Mouse (Mus musculus) hindbrain, embryonic 11.5 days (tissue): ENCODE results near the gene Mpig6b. TPM values are rescaled to one million over a fixed set of nuclear protein-coding genes. Genes with fewer than 3 reads are reported as not detected.

Source experiments
- ATAC-seq: fragments of 200-750 bp; cut with Nextera tagmentation; 2 replicates; pipeline ENCODE4 v1.8.0; 2017; ENCODE audit warnings: mild to moderate bottlenecking, moderate TSS enrichment, moderate library complexity; ENCODE audit not compliant: low FRiP score
- DNase-seq: peaks from one replicate; pipeline ENCODE4 v3.0.0-alpha.2; 2015; ENCODE audit warnings: low spot score
- H3K27ac ChIP-seq: fragments of 300-500 bp; sonication (generic); 2 replicates; pipeline ENCODE4 v1.5.1; 2014; ENCODE audit warnings: mild to moderate bottlenecking, low read depth, low read length
- H3K27me3 ChIP-seq: fragments of 300-500 bp; sonication (generic); 2 replicates; pipeline ENCODE4 v1.6.1; 2014; ENCODE audit warnings: mild to moderate bottlenecking, low read length, moderate library complexity, mixed read lengths; ENCODE audit not compliant: control insufficient read depth, insufficient read depth
- H3K36me3 ChIP-seq: fragments of 300-500 bp; sonication (generic); 2 replicates; pipeline ENCODE4 v1.6.1; 2014; ENCODE audit warnings: mild to moderate bottlenecking, low read length, moderate library complexity, mixed read lengths; ENCODE audit not compliant: control insufficient read depth, insufficient read depth
- H3K4me1 ChIP-seq: fragments of 300-500 bp; sonication (generic); replicated peaks from 2 replicates; pipeline ENCODE4 v1.6.1; 2014; ENCODE audit warnings: low read length, mixed read lengths; ENCODE audit not compliant: control insufficient read depth, insufficient read depth
- H3K4me2 ChIP-seq: fragments of 300-500 bp; sonication (generic); replicated peaks from 2 replicates; pipeline ENCODE4 v1.6.1; 2014; ENCODE audit warnings: mild to moderate bottlenecking, low read depth, low read length
- H3K4me3 ChIP-seq: fragments of 300-500 bp; sonication (generic); 2 replicates; pipeline ENCODE4 v1.5.1; 2014; ENCODE audit warnings: low read depth, low read length
- H3K9ac ChIP-seq: fragments of 300-500 bp; sonication (generic); 2 replicates; pipeline ENCODE4 v1.6.1; 2014; ENCODE audit warnings: low read depth, low read length
- H3K9me3 ChIP-seq: fragments of 300-500 bp; sonication (generic); 2 replicates; pipeline ENCODE4 v1.6.1; 2016; ENCODE audit warnings: low read length; ENCODE audit not compliant: control insufficient read depth
- WGBS: fragments of 180-500 bp; shearing (Covaris S2); extraction: QIAGEN DNeasy Blood & Tissue Kit; methylation state at CpG from one replicate; pipeline ENCODE4 v1.1.7; 2014; 5-methylcytosine and 5-hydroxymethylcytosine counted together
- polyA plus RNA-seq: library from polyadenylated mRNA; unstranded; fragments of >200 nt; fragmentation: Nextera tagmentation; extraction: Ambion mirVana; gene quantifications from 2 replicates; pipeline ENCODE4 v1.2.1, GENCODE M21; 2014

Gene Mpig6b
- polyA plus RNA-seq, 1 experiment from 2014 or later = 1.1 TPM

DNA sequence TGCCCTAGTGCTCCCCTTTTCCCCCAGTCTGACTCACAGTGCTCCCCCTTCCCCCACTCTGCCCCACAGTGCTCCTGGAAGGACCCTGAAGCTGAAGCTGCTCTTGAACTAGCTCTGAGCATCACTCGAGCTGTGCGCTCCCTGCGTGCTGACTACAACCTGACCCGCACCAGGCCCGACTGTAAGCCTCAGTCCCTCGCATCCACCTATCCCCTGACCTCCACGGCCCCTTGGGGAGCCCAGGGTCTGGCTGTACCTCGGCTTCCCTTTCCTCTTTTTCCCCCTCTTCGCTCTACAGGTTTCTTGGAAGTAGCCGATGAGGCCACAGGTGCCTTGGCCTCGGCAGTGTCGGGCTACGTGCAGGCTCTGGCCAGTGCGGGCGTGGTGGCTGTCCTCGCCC, 50.7 kb downstream of the Mpig6b start:
- no peak for DNase-seq
- H3K4me1 ChIP-seq = no peaks in the 10 kb centered on the region
- H3K27me3 ChIP-seq = no peaks in the 10 kb centered on the region
- H3K36me3 ChIP-seq = peaks cover 34% of the 10 kb centered on the region
- 90% methylated on average over 16 of the region's 16 CpGs for WGBS
- H3K4me2 ChIP-seq = no peak overlapping the region
- H3K27ac ChIP-seq = no peak overlapping the region
- no peak overlapping the region for H3K4me3 ChIP-seq
- no peaks in the 10 kb centered on the region for H3K9me3 ChIP-seq
- no peak for ATAC-seq
- H3K9ac ChIP-seq = no peak overlapping the region

DNA sequence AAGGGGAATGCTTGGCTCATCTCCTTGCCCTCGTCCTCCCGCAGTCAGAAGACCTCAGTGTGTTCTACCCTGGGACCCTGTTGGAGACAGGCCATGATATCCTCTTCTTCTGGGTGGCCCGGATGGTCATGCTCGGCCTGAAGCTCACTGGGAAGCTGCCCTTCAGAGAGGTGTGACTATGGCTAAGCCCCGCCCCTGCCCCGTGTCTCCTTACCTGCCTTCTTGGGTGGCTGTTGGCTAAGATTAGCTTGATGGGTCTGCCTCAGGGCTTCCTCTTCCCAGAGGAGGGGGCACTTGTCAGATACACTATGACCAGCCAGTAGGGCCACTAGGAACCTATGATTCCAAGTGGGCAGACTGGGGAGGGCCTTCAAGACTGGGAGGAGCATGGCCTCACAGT, 52.8 kb downstream of the Mpig6b start:
- no peak overlapping the region for H3K27ac ChIP-seq
- ATAC-seq (no peak), DNase-seq (no peak)
- H3K36me3 ChIP-seq = peaks cover 37% of the 10 kb centered on the region
- H3K4me1 ChIP-seq = no peaks in the 10 kb centered on the region
- 85% methylated on average over 6 of the region's 6 CpGs for WGBS
- no peak overlapping the region for H3K9ac ChIP-seq
- H3K9me3 ChIP-seq = no peaks in the 10 kb centered on the region
- H3K4me2 ChIP-seq = no peak overlapping the region
- H3K27me3 ChIP-seq = no peaks in the 10 kb centered on the region
- no peak overlapping the region for H3K4me3 ChIP-seq

Other genes starting within 250 kb of the Mpig6b start
- gene Stk19, start 229.2 kb downstream of the Mpig6b start, polyA plus RNA-seq = 21.7 and 22.7 TPM in 2 replicates
- 58.6 and 64.9 TPM in 2 replicates for gene Dxo, start 229.2 kb downstream of the Mpig6b start, polyA plus RNA-seq
- 26.9 and 29.9 TPM in 2 replicates for gene Skiv2l, start 216.0 kb downstream of the Mpig6b start, polyA plus RNA-seq
- gene Nelfe, start 215.8 kb downstream of the Mpig6b start, polyA plus RNA-seq = 117 and 138 TPM in 2 replicates
- 1.0 and 2.1 TPM in 2 replicates for gene Cfb, start 203.7 kb downstream of the Mpig6b start, polyA plus RNA-seq
- 2.9 and 3.2 TPM in 2 replicates for gene Zbtb12, start 186.7 kb downstream of the Mpig6b start, polyA plus RNA-seq
- gene Gm20547, start 184.1 kb downstream of the Mpig6b start, polyA plus RNA-seq = not detected in 2 replicates
- gene C2, start 167.9 kb downstream of the Mpig6b start, polyA plus RNA-seq = 0.64 and 1.2 TPM in 2 replicates
- 57.4 and 70.1 TPM in 2 replicates for gene Ehmt2, start 167.7 kb downstream of the Mpig6b start, polyA plus RNA-seq
- 0.12 and 0.29 TPM in 2 replicates for gene Slc44a4, start 151.7 kb downstream of the Mpig6b start, polyA plus RNA-seq
- gene Neu1, start 134.9 kb downstream of the Mpig6b start, polyA plus RNA-seq = 12.9 and 14.5 TPM in 2 replicates
- 0.15 TPM in 1 of 2 replicates, not detected in the other for gene Hspa1b, start 106.9 kb downstream of the Mpig6b start, polyA plus RNA-seq
- 0.49 TPM in 1 of 2 replicates, not detected in the other for gene Gm20481, start 96.3 kb downstream of the Mpig6b start, polyA plus RNA-seq
- gene Hspa1a, start 94.0 kb downstream of the Mpig6b start, polyA plus RNA-seq = 0.93 and 1.4 TPM in 2 replicates
- gene Hspa1l, start 93.5 kb downstream of the Mpig6b start, polyA plus RNA-seq = 0.93 and 1.2 TPM in 2 replicates
- gene Lsm2, start 84.3 kb downstream of the Mpig6b start, polyA plus RNA-seq = 188 and 207 TPM in 2 replicates
- 69.1 and 71.7 TPM in 2 replicates for gene Vars, start 65.2 kb downstream of the Mpig6b start, polyA plus RNA-seq
- gene Vwa7, start 49.6 kb downstream of the Mpig6b start, polyA plus RNA-seq = 0.10 and 0.36 TPM in 2 replicates
- gene Sapcd1, start 38.2 kb downstream of the Mpig6b start, polyA plus RNA-seq = 3.0 and 4.0 TPM in 2 replicates
- 3.1 and 4.2 TPM in 2 replicates for gene Msh5, start 19.4 kb downstream of the Mpig6b start, polyA plus RNA-seq
- 45.6 and 85.1 TPM in 2 replicates for gene Clic1, start 16.2 kb downstream of the Mpig6b start, polyA plus RNA-seq
- 614 and 636 TPM in 2 replicates for gene Ddah2, start 7.1 kb downstream of the Mpig6b start, polyA plus RNA-seq
- 0.19 TPM in 1 of 2 replicates, not detected in the other for gene Ly6g6c, start 796 bp downstream of the Mpig6b start, polyA plus RNA-seq
- 0.42 and 0.50 TPM in 2 replicates for gene Ly6g6e, start 10.7 kb upstream of the Mpig6b start, polyA plus RNA-seq
- gene Ly6g6d, start 11.9 kb upstream of the Mpig6b start, polyA plus RNA-seq = 1.0 and 2.7 TPM in 2 replicates
- 0.29 and 0.52 TPM in 2 replicates for gene Ly6g6f, start 19.4 kb upstream of the Mpig6b start, polyA plus RNA-seq
- 40.2 and 45.1 TPM in 2 replicates for gene Abhd16a, start 23.1 kb upstream of the Mpig6b start, polyA plus RNA-seq
- not detected in 2 replicates for gene Ly6g5c, start 42.1 kb upstream of the Mpig6b start, polyA plus RNA-seq
- 0.89 and 0.96 TPM in 2 replicates for gene Ly6g5b, start 49.2 kb upstream of the Mpig6b start, polyA plus RNA-seq
- gene Gpank1, start 55.3 kb upstream of the Mpig6b start, polyA plus RNA-seq = 22.5 and 29.7 TPM in 2 replicates
- 299 and 310 TPM in 2 replicates for gene Csnk2b, start 55.9 kb upstream of the Mpig6b start, polyA plus RNA-seq
- 8.4 and 9.2 TPM in 2 replicates for gene D17H6S53E, start 60.2 kb upstream of the Mpig6b start, polyA plus RNA-seq
- 0.34 and 0.49 TPM in 2 replicates for gene Apom, start 65.9 kb upstream of the Mpig6b start, polyA plus RNA-seq
- gene Bag6, start 69.0 kb upstream of the Mpig6b start, polyA plus RNA-seq = 105 and 117 TPM in 2 replicates
- 167 and 205 TPM in 2 replicates for gene Prrc2a, start 98.7 kb upstream of the Mpig6b start, polyA plus RNA-seq
- gene Aif1, start 109.9 kb upstream of the Mpig6b start, polyA plus RNA-seq = 6.1 and 8.4 TPM in 2 replicates
- gene Lst1, start 122.3 kb upstream of the Mpig6b start, polyA plus RNA-seq = 5.6 and 9.8 TPM in 2 replicates
- gene Ltb, start 128.3 kb upstream of the Mpig6b start, polyA plus RNA-seq = 0.22 and 0.32 TPM in 2 replicates
- gene Tnf, start 135.8 kb upstream of the Mpig6b start, polyA plus RNA-seq = not detected in 2 replicates
- not detected in 2 replicates for gene Lta, start 139.2 kb upstream of the Mpig6b start, polyA plus RNA-seq
- 0.36 and 0.43 TPM in 2 replicates for gene Gm16181, start 154.7 kb upstream of the Mpig6b start, polyA plus RNA-seq
- 14.7 and 16.8 TPM in 2 replicates for gene Atp6v1g2, start 167.5 kb upstream of the Mpig6b start, polyA plus RNA-seq
- 2.3 and 3.7 TPM in 2 replicates for gene Nfkbil1, start 169.6 kb upstream of the Mpig6b start, polyA plus RNA-seq
- gene Ddx39b, start 175.6 kb upstream of the Mpig6b start, polyA plus RNA-seq = 633 and 640 TPM in 2 replicates
- 42.9 and 43.2 TPM in 2 replicates for gene H2-D1, start 196.5 kb upstream of the Mpig6b start, polyA plus RNA-seq